11 mouse cellular contexts compared by ENCODE assay signal in the genomic region with DNA sequence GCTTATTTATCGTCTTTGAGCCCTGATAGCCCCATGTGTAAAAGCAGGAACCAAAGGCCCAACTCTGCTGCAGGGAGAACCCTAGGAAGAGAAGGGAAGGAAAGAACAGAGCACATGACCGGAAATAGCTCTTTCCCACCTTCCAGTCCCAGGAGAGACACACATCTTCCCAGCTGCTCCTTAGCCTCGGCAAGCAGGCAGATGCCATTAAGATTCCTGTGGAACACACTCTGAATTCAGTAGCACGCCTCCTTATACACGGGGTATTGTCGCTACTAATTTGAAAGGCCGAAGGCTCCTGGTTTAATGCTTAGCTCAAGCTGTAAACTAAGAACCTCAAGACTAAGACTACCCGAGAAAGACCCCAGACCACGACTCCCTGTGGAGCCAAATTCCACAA.
DNase-seq lines count a peak whose midpoint lies in the region; ATAC-seq lines count a peak whose summit lies in the region.
"Had no signal": no experiment of that assay in that cellular context is flagged by ENCODE, and none has a peak within 500 bp of the region (broad histone marks: within the 10 kb centered on the region; RNA-seq: fewer than 3 reads in every experiment).

No protein-coding gene starts in this region.

- peak overlapping the region; percentile 87 for H3K27ac ChIP-seq in kidney, embryonic 14.5 days (ENCODE audit: low read depth, low read length)
- H3K27ac ChIP-seq in embryonic facial prominence, embryonic 10.5 days (replicated peaks): peak overlapping the region; percentile 94
- H3K27ac ChIP-seq in hindbrain, embryonic 14.5 days: peak overlapping the region; percentile 71
- peak overlapping the region; percentile 88 for H3K27ac ChIP-seq in neural tube, embryonic 12.5 days

- DNase-seq in kidney, adult 9 months: no peak
- DNase-seq in embryonic facial prominence, embryonic 10.5 days (ENCODE audit: low spot score): no peak
- peak; percentile 49 for DNase-seq in hindbrain, embryonic 14.5 days (ENCODE audit: low spot score)
- DNase-seq in lung, adult 18-20 months: no peak
- no peak for DNase-seq in lung, postnatal 4 days
- DNase-seq: adrenal gland, adult 2 months; kidney, adult 8-10 months; right cerebral cortex, postnatal 25 days had no signal

- H3K27me3 ChIP-seq in kidney, embryonic 14.5 days (ENCODE audit: control insufficient read depth, insufficient read depth, low read length): no peaks in the 10 kb centered on the region
- H3K27me3 ChIP-seq in embryonic facial prominence, embryonic 10.5 days (replicated peaks; ENCODE audit: low read depth, poor library complexity, severe bottlenecking): no peaks in the 10 kb centered on the region
- H3K27me3 ChIP-seq in hindbrain, embryonic 14.5 days (ENCODE audit: control insufficient read depth, insufficient read depth, low read length): no peaks in the 10 kb centered on the region
- H3K27me3 ChIP-seq in neural tube, embryonic 12.5 days (replicated peaks): no peaks in the 10 kb centered on the region

- no peaks in the 10 kb centered on the region for H3K9me3 ChIP-seq in kidney, embryonic 14.5 days (ENCODE audit: control insufficient read depth, low read length)
- no peaks in the 10 kb centered on the region for H3K9me3 ChIP-seq in embryonic facial prominence, embryonic 10.5 days
- no peaks in the 10 kb centered on the region for H3K9me3 ChIP-seq in hindbrain, embryonic 14.5 days (ENCODE audit: control insufficient read depth, low read length)
- H3K9me3 ChIP-seq in neural tube, embryonic 12.5 days: no peaks in the 10 kb centered on the region

- no peak overlapping the region for H3K4me2 ChIP-seq in kidney, embryonic 14.5 days (replicated peaks; ENCODE audit: low read depth, low read length)
- H3K4me2 ChIP-seq in hindbrain, embryonic 14.5 days (replicated peaks): no peak overlapping the region
- H3K4me2 ChIP-seq in neural tube, embryonic 12.5 days (replicated peaks): peak overlapping the region; percentile 24

- H3K4me3 ChIP-seq in kidney, embryonic 14.5 days (ENCODE audit: low read length): no peak overlapping the region
- H3K4me3 ChIP-seq in embryonic facial prominence, embryonic 10.5 days: peak overlapping the region; percentile 36
- no peak overlapping the region for H3K4me3 ChIP-seq in hindbrain, embryonic 14.5 days (replicated peaks; ENCODE audit: low read length)
- no peak overlapping the region for H3K4me3 ChIP-seq in neural tube, embryonic 12.5 days

- H3K9ac ChIP-seq in kidney, embryonic 14.5 days (ENCODE audit: low read depth, low read length): no peak overlapping the region
- 0 out of 2 replicates have a peak overlapping the region, but pooled peaks have one; percentile 5 for H3K9ac ChIP-seq in hindbrain, embryonic 14.5 days
- peak overlapping the region; percentile 33; the same call in 1 of the 2 replicates for H3K9ac ChIP-seq in neural tube, embryonic 12.5 days

- ATAC-seq in kidney, embryonic 14.5 days (ENCODE audit: low FRiP score, low TSS enrichment): 0 out of 2 replicates have a peak, but pooled peaks have one; percentile 2
- 0 out of 2 replicates have a peak, but pooled peaks have one; percentile 2 for ATAC-seq in hindbrain, embryonic 14.5 days (ENCODE audit: low FRiP score)
- peak; percentile 17 for ATAC-seq in neural tube, embryonic 12.5 days (ENCODE audit: low FRiP score, low read depth)
- ATAC-seq in megakaryocyte-erythroid progenitor cell, adult 5-6 weeks (replicated peaks; ENCODE audit: low FRiP score, low TSS enrichment, poor library complexity, severe bottlenecking): no peak

- H3K36me3 ChIP-seq in kidney, embryonic 14.5 days (ENCODE audit: control insufficient read depth, insufficient read depth, low read length): no peaks in the 10 kb centered on the region
- H3K36me3 ChIP-seq in embryonic facial prominence, embryonic 10.5 days (replicated peaks): peaks cover 11% of the 10 kb centered on the region
- no peaks in the 10 kb centered on the region for H3K36me3 ChIP-seq in hindbrain, embryonic 14.5 days (replicated peaks; ENCODE audit: control insufficient read depth, insufficient read depth)
- H3K36me3 ChIP-seq in neural tube, embryonic 12.5 days: no peaks in the 10 kb centered on the region

- 7% methylated on average over 9 of the region's 9 CpGs for WGBS in kidney, embryonic 14.5 days
- 6% methylated on average over 9 of the region's 9 CpGs for WGBS in embryonic facial prominence, embryonic 10.5 days
- WGBS in hindbrain, embryonic 14.5 days: 6% methylated on average over 9 of the region's 9 CpGs
- 3% methylated on average over 9 of the region's 9 CpGs for WGBS in neural tube, embryonic 12.5 days

- H3K4me1 ChIP-seq in kidney, embryonic 14.5 days (ENCODE audit: control insufficient read depth, insufficient read depth, low read length): peaks cover 60% of the 10 kb centered on the region
- peaks cover 91% of the 10 kb centered on the region for H3K4me1 ChIP-seq in embryonic facial prominence, embryonic 10.5 days
- H3K4me1 ChIP-seq in hindbrain, embryonic 14.5 days (replicated peaks; ENCODE audit: control insufficient read depth, insufficient read depth, low read length): peaks cover 61% of the 10 kb centered on the region
- peaks cover 65% of the 10 kb centered on the region for H3K4me1 ChIP-seq in neural tube, embryonic 12.5 days
